Mouse (Mus musculus): ENCODE measurements around the gene 1700020D05Rik. TPM values are rescaled to one million over a fixed set of nuclear protein-coding genes. Genes with fewer than 3 reads are reported as not detected.

The 1700020D05Rik gene
- polyA plus RNA-seq, 1 experiment from 2014 or later: not detected

DNA sequence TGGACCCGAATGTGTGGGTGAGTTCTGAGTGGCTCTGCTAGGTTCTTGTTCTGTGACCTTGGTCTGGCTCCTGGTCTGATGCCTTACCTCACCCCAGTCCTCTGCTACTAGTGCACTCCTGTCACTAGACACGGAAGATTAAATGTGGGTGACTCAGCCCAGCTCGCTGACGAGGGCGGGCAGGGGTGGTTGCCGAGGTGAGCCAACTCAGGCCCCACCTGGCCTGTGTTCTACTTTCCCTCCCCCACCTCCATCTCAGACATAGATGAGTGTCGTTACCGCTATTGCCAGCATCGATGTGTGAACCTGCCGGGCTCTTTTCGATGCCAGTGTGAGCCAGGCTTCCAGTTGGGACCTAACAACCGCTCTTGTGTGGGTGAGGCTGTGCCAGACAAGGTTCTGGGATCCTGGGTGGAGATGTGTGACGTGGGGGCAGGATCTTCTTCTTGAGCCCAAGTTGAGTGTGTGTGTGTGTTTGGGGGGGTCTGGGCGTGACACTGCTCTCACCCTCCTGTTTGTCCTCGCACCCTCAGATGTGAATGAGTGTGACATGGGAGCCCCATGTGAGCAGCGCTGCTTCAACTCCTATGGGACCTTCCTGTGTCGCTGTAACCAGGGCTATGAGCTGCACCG is 25.8 kb downstream of the 1700020D05Rik start:
- Histone ChIP-seq H3K27me3 (ENCODE audit: low read depth, poor library complexity, severe bottlenecking) (no peaks in the 10 kb centered on the region), H3K4me3 (no peak overlapping the region), H3K9me3 (replicated peaks) (no peaks in the 10 kb centered on the region), H3K4me1 (peaks cover 38% of the 10 kb centered on the region), H3K36me3 (peaks cover 73% of the 10 kb centered on the region), H3K27ac (no peak overlapping the region)
- no peak for DNase-seq (ENCODE audit: low spot score)
- WGBS: 93% methylated on average over 18 of the region's 18 CpGs

DNA sequence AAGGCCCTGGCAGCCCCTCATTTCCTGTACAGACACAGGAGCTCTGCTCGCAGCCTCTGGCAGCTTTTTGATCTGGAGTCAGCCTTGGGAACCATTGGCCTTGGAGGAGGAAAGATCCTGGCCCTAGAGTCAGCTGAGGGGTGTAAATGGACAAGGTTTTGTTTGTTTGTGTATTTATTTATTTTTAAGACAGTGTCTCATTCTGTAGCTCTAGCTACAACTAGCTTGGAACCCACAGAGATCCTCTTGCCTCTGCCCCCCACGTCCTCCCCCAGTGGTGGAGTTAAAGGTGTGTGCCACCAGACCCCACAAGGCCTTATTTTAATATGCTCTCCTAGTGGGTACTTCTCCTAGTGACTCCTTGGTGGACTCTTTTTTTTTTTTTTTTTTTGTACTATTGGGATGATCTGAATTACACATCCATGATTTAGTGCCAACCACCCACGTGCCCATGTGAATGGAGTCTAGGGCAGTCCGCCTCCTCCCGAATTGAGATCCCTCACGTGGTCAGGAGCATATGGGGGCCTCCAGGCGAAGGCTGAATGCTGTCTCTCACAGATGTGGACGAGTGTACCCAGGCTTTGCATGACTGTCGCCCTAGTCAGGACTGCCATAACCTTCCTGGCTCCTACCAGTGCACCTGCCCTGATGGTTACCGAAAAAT is 26.5 kb downstream of the 1700020D05Rik start:
- Histone ChIP-seq H3K36me3 (peaks cover 67% of the 10 kb centered on the region), H3K27me3 (ENCODE audit: low read depth, poor library complexity, severe bottlenecking) (no peaks in the 10 kb centered on the region), H3K4me1 (peaks cover 38% of the 10 kb centered on the region), H3K9me3 (replicated peaks) (no peaks in the 10 kb centered on the region), H3K4me3 (no peak overlapping the region), H3K27ac (no peak overlapping the region)
- 88% methylated on average over 10 of the region's 10 CpGs for WGBS
- DNase-seq (ENCODE audit: low spot score): no peak

DNA sequence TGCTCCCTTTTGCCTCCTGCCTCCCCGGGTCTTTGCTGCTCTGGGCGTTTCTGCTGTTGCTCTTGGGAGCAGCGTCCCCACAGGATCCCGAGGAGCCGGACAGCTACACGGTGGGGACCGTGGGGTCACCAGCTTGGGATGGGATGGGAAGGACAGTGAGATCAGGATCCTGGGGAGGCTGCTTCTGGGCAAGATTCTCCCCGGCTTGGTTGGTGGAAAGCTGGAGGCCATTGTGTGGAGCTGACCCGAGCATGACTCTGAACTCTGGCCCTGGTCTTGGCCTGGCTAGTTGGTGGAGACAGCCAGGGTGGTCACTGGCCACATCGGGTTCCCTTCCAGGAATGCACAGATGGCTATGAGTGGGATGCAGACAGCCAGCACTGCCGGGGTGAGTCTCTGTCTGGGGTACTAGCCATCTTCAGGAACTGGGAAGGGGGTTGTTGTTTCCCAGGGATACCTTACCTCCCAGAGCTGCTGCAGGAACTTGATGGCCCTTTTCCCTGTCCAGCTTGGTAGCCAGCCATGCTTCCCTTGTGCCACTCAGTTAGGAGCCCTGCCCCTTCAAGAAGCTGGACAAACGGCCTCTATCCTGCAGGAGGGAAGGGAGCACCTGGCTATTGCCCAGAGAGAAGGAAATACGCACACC is 28.4 kb downstream of the 1700020D05Rik start:
- Histone ChIP-seq H3K9me3 (replicated peaks) (no peaks in the 10 kb centered on the region), H3K36me3 (peaks cover 47% of the 10 kb centered on the region), H3K27ac (peak overlapping the region; percentile 97), H3K27me3 (ENCODE audit: low read depth, poor library complexity, severe bottlenecking) (no peaks in the 10 kb centered on the region), H3K4me1 (peaks cover 38% of the 10 kb centered on the region), H3K4me3 (peak overlapping the region; percentile 83)
- 21% methylated on average over 13 of the region's 13 CpGs for WGBS
- peak; percentile 64 for DNase-seq (ENCODE audit: low spot score)

DNA sequence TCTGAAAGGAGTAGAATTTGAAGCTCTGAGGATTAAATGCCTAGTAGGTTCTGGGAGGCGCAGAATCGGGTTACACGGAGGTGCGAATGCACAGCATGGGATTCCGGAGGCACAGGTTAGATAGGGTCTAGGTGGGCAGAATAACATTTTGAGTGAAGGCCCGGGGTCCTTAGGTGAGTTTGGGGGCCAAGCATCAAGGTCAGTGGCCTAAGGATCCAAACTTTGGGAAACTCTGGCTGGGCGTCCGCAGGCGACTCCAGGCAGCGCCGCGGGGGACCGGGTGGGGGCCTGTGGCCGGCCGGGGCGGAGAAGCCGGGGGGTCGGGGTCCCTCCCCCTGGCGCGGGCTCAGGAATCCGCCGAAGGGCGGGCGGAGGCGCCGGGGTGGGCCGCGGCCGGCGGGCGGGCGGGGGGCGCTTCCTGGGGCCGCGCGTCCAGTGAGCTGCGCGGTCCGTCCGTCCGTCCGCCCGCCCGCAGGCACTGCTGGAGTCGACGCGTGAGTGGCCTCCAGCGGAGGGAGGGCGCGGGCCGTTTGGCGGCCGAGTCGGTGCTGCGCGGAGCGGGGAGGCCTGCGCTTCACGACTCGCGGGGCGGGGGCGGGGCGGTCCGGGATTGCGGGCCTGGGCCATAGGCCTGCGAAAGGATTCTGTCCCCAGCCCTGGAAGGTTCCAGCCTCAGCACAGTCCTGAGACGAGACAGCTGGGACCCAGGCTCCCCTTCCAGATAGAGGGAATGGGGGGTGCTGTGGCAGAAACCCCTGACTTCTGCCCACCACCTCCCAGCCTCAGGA is 29.1 kb downstream of the 1700020D05Rik start:
- H3K9me3 ChIP-seq (replicated peaks): no peaks in the 10 kb centered on the region
- no peaks in the 10 kb centered on the region for H3K27me3 ChIP-seq (ENCODE audit: low read depth, poor library complexity, severe bottlenecking)
- peaks cover 40% of the 10 kb centered on the region for H3K36me3 ChIP-seq
- WGBS: 1% methylated on average over 68 of the region's 68 CpGs
- peak overlapping the region; percentile 97 for H3K27ac ChIP-seq
- peak; percentile 68 for DNase-seq (ENCODE audit: low spot score)
- H3K4me3 ChIP-seq: peak overlapping the region; percentile 83
- H3K4me1 ChIP-seq: peaks cover 38% of the 10 kb centered on the region

DNA sequence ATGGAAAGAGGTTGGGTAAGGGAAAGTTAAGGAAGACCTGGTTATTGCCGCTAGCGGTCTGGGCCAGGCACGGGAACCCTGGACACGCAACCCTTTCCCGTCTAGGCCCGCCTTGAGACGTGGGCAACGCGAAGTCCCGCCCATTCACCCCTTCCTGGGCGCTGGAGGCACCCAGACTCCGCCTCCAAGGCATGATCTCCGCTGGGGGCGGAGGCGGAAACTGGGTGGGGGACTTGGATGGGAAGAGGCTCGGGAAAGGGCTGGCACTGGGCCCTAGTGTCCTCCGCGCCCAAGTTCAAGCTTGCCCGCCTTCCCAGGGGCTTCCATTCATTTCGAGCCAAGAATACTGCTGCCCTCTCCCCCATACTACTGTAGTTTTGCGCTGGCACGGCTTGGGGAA is 29.9 kb downstream of the 1700020D05Rik start, which contains the start of gene Efemp2:
Gene Efemp2, plus strand, starts transcription at position 235 of the 400 bp plus-strand sequence.
- Histone ChIP-seq H3K9me3 (replicated peaks) (no peaks in the 10 kb centered on the region), H3K4me3 (peak within 1 kb of the TSS; percentile 83)
- under 1% methylated on average over 22 of the region's 22 CpGs for WGBS

DNA sequence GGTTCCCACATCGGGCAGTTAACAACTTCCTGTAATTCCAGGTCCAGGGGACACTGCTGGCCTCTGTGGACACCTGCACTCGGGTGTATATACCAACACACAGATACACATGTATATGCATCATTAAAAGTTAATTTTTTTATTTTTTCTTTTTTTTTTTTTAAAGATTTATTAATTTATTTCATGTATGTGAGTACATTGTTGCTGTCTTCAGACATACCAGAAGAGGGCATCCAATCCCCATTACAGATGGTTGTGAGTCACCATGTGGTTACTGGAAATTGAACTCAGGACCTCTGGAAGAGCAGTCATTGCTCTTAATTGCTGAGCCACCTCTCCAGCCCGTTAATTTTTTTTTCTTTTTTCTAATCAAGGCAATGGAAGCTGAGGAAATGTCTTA is 30.7 kb downstream of the 1700020D05Rik start:
- 80% methylated on average over 3 of the region's 3 CpGs for WGBS
- Histone ChIP-seq H3K36me3 (peaks cover 29% of the 10 kb centered on the region), H3K4me1 (peaks cover 38% of the 10 kb centered on the region), H3K4me3 (0 out of 2 replicates have a peak overlapping the region, but pooled peaks have one; percentile 83), H3K9me3 (replicated peaks) (no peaks in the 10 kb centered on the region), H3K27ac (no peak overlapping the region), H3K27me3 (ENCODE audit: low read depth, poor library complexity, severe bottlenecking) (no peaks in the 10 kb centered on the region)
- no peak for DNase-seq (ENCODE audit: low spot score)

More for the DNA sequence above, 29.9 kb downstream of the 1700020D05Rik start, which contains the start of gene Efemp2:
- peak; percentile 76 for DNase-seq (ENCODE audit: low spot score)
- H3K27ac ChIP-seq: peak within 1 kb of the TSS; percentile 97
- H3K4me1 ChIP-seq: peaks cover 38% of the 10 kb centered on the region
- H3K27me3 ChIP-seq (ENCODE audit: low read depth, poor library complexity, severe bottlenecking): no peaks in the 10 kb centered on the region
- peaks cover 33% of the 10 kb centered on the region for H3K36me3 ChIP-seq

DNA sequence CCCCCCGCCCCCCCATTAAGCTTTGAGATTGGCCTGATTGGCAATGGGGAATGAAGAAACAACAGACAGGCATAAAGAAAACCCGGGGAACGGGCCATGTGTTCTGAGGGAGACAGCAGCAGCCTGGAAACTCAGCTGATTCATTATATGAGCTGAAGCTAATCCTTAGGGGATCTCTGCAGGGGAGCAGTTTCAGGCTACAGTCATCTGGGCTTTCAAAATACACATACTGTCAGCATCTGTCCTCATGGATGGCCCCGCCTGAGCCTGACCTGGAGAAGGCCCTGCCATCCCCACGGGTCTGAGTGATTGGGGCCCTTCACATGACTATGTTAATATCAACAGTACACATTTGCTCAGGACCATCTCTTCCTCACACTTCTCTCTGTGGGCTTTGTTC is 31.7 kb downstream of the 1700020D05Rik start:
- Histone ChIP-seq H3K4me3 (no peak overlapping the region), H3K27me3 (ENCODE audit: low read depth, poor library complexity, severe bottlenecking) (no peaks in the 10 kb centered on the region), H3K27ac (no peak overlapping the region), H3K9me3 (replicated peaks) (no peaks in the 10 kb centered on the region), H3K36me3 (peaks cover 29% of the 10 kb centered on the region), H3K4me1 (peaks cover 35% of the 10 kb centered on the region)
- DNase-seq (ENCODE audit: low spot score): no peak
- WGBS: 64% methylated on average over 5 of the region's 5 CpGs

DNA sequence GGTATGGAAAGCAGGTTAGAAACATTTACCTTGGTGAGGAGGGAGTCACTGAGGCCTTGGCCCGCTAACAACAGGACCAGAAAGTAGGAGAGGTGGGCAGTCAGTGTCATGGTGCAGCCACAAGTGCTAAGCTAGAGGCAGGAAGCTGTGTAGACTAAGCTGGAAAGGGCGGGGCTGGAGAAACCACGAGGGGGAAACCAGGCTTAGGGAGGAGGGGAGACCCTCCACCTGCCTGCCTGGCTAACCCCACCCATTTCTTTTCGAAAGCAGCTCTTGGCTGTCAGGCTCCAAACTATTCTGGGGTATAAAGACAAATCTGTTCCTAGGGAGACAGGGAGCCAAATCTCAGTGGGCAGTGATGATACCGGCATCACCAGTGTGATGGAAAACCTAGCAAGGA is 35.2 kb downstream of the 1700020D05Rik start, which contains the start of gene Ctsw:
Gene Ctsw, minus strand, starts transcription at position 134 of the 400 bp plus-strand sequence.
- H3K27ac ChIP-seq: no peak within 1 kb of the TSS
- H3K4me1 ChIP-seq: peaks cover 13% of the 10 kb centered on the region
- DNase-seq (ENCODE audit: low spot score): no peak
- no peaks in the 10 kb centered on the region for H3K9me3 ChIP-seq (replicated peaks)
- H3K36me3 ChIP-seq: peaks cover 50% of the 10 kb centered on the region
- 60% methylated on average over 5 of the region's 5 CpGs for WGBS
- H3K4me3 ChIP-seq: no peak within 1 kb of the TSS
- H3K27me3 ChIP-seq (ENCODE audit: low read depth, poor library complexity, severe bottlenecking): no peaks in the 10 kb centered on the region

DNA sequence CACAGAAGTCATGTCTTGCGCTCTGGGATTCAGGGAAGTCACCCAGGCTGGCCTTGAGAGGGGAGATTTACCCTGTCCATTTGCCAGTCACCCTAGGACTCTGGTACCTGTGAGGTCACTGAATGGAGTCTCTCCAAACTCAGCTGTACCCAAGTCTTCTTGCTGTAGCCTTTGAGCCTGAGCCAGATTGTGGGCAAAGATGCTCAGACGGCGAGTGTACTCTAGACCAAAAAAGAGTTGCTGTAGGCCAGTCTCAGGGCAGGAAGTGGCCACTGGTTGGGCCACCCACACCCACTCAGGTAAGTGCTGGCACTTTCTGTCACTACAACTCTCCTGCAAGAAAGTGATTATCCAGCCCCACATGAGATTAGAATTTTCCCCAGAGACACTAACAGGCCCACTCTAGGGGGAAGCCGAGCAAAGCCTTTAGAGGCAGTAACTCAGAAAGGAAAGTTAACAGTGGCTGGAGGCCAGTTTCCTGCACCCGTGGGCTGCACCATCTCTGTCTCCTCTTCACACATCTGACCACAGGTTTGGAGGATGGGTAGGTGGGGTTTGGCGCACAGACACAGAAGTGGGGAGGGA is 36.6 kb downstream of the 1700020D05Rik start:
- WGBS: 95% methylated on average over 6 of the region's 6 CpGs
- H3K27ac ChIP-seq: no peak overlapping the region
- peaks cover 9% of the 10 kb centered on the region for H3K4me1 ChIP-seq
- H3K4me3 ChIP-seq: no peak overlapping the region
- H3K27me3 ChIP-seq (ENCODE audit: low read depth, poor library complexity, severe bottlenecking): no peaks in the 10 kb centered on the region
- DNase-seq (ENCODE audit: low spot score): no peak
- H3K9me3 ChIP-seq (replicated peaks): no peaks in the 10 kb centered on the region
- peaks cover 64% of the 10 kb centered on the region for H3K36me3 ChIP-seq

DNA sequence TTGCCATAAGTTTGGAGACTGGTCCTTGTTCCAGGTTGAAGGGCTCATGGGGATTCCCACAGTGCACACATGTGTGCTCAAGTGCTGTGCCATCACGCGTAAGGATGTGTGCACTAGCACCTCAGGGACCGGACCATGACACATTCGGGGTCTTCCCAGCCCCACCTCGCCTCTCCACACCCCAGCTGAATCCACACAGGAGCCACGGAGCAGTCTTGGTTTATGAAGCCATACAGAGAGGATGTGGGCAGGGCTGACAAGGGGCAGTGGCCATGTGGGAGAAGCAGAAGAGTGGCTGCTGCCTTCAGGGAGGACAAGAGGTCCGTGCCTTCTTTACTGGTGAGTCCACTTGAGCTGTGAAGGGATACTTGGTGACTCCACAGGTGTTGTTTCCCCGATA is 38.5 kb downstream of the 1700020D05Rik start:
- no peaks in the 10 kb centered on the region for H3K27me3 ChIP-seq (ENCODE audit: low read depth, poor library complexity, severe bottlenecking)

DNA sequence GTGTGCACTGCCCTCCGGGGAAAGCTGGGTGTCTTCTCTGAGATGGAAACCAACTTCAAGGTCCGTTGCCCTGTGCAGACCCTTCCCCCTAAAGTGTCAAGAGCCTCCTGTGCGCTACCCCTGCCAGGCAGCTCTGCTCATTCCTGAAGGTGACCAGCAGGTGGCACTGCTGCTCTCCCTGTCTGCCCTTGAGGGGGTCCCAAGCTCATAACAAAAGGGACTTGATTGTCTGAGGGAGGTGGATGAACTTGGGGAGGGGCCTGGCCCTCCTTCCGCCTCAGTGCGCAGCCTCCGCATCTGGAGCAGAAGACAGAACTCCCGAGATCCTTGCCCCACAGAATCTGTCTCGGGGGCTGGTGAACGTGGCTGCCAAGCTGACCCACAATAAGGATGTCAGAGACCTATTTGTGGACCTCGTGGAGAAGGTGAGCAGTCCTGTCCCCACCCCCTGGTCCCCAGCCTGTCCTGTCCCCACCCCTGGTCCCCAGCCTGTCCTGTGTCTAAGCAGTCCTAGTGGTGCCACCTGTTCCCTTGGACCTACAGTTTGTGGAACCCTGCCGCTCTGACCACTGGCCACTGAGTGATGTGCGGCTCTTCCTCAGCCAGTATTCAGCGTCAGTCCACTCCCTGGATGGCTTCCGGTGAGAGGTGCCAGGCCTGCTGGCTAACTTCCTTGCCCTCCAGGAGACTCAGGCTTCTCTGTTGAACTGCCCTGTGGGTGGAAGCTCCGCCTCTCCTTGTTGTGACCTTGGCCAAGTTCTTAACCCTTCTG is 39.6 kb downstream of the 1700020D05Rik start:
- Histone ChIP-seq H3K9me3 (replicated peaks) (no peaks in the 10 kb centered on the region), H3K27ac (peak overlapping the region; percentile 87), H3K36me3 (peaks cover 70% of the 10 kb centered on the region), H3K4me1 (peaks cover 25% of the 10 kb centered on the region), H3K27me3 (ENCODE audit: low read depth, poor library complexity, severe bottlenecking) (peaks cover 5% of the 10 kb centered on the region), H3K4me3 (peak overlapping the region; percentile 35)
- WGBS: 64% methylated on average over 15 of the region's 15 CpGs
- DNase-seq (ENCODE audit: low spot score): peak; percentile 84

More for the DNA sequence above, 38.5 kb downstream of the 1700020D05Rik start:
- no peak overlapping the region for H3K27ac ChIP-seq
- no peaks in the 10 kb centered on the region for H3K9me3 ChIP-seq (replicated peaks)
- peaks cover 70% of the 10 kb centered on the region for H3K36me3 ChIP-seq
- no peak overlapping the region for H3K4me3 ChIP-seq
- DNase-seq (ENCODE audit: low spot score): no peak
- H3K4me1 ChIP-seq: peaks cover 23% of the 10 kb centered on the region
- 94% methylated on average over 8 of the region's 8 CpGs for WGBS
